Comparison of ENCODE assay signal across 12 mouse cellular contexts in the genomic region with DNA sequence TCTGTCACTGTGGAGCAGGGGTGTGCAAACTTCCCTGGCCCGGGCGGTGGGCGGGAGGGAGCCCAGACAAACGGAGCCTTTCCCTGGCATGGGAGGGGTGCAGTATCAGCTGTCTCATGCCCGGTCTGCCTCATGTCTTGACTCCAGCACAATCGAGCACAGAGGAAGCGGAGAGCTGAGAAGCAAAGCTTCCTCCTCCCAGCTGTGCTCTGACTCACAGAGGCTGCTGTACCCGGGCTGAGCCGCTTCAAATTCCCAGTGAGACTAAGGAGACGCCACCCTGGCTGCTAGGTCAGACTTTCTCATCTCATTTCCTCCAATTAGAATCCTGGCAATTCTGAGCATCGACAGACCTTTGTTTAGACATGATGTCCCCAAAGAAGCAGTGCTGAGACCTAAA. TPM values are rescaled to one million over a fixed set of nuclear protein-coding genes. Genes with fewer than 3 reads are reported as not detected.
DNase-seq lines count a peak whose midpoint lies in the region; ATAC-seq and TF ChIP-seq lines count a peak whose summit lies in the region.
"Had no signal": no experiment of that assay in that cellular context is flagged by ENCODE, and none has a peak within 500 bp of the region (broad histone marks: within the 10 kb centered on the region; RNA-seq: fewer than 3 reads in every experiment).

No protein-coding gene starts in this region.

- H3K4me3 ChIP-seq in forebrain, postnatal 0 days (ENCODE audit: low read depth, low read length): no peak overlapping the region
- H3K4me3 ChIP-seq in forebrain, embryonic 14.5 days (ENCODE audit: low read depth, low read length): no peak overlapping the region
- H3K4me3 ChIP-seq in neural tube, embryonic 12.5 days: no peak overlapping the region
- H3K4me3 ChIP-seq in heart, embryonic 11.5 days (ENCODE audit: low read depth, low read length): no peak overlapping the region
- H3K4me3 ChIP-seq in myocyte: no peak overlapping the region

- no peak for TF ChIP-seq POLR2A in myocyte (IDR thresholded peaks at IDR 0.05; ENCODE audit: insufficient read length, low read depth)

- TF ChIP-seq CTCF in forebrain, postnatal 0 days (IDR thresholded peaks at IDR 0.05; ENCODE audit: low read depth): no peak

- H3K9ac ChIP-seq in forebrain, postnatal 0 days: peak overlapping the region; percentile 14; the same call in 1 of the 2 replicates
- H3K9ac ChIP-seq in forebrain, embryonic 14.5 days (ENCODE audit: low read length): no peak overlapping the region
- H3K9ac ChIP-seq in neural tube, embryonic 12.5 days: peak overlapping the region; percentile 8; the same call in 1 of the 2 replicates
- no peak overlapping the region for H3K9ac ChIP-seq in heart, embryonic 11.5 days (ENCODE audit: low read depth, low read length)

- H3K79me2 ChIP-seq in myocyte (ENCODE audit: control insufficient read depth, insufficient read depth): no peaks in the 10 kb centered on the region

- peak; percentile 59; the same call in 1 of the 2 replicates for ATAC-seq in forebrain, postnatal 0 days
- no peak for ATAC-seq in forebrain, embryonic 14.5 days
- no peak for ATAC-seq in neural tube, embryonic 12.5 days (ENCODE audit: low FRiP score, low read depth)
- no peak for ATAC-seq in heart, embryonic 11.5 days (replicated peaks; ENCODE audit: insufficient number of reproducible peaks, low FRiP score, low TSS enrichment)
- ATAC-seq: midbrain, embryonic 16.5 days had no signal

- no peaks in the 10 kb centered on the region for H3K4me1 ChIP-seq in forebrain, postnatal 0 days (ENCODE audit: insufficient read depth)
- H3K4me1 ChIP-seq in forebrain, embryonic 14.5 days (ENCODE audit: control insufficient read depth, insufficient read depth, low read length): peaks cover 23% of the 10 kb centered on the region
- H3K4me1 ChIP-seq in neural tube, embryonic 12.5 days: peaks cover 37% of the 10 kb centered on the region
- peaks cover 66% of the 10 kb centered on the region for H3K4me1 ChIP-seq in heart, embryonic 11.5 days (ENCODE audit: control insufficient read depth, insufficient read depth, low read length)

- no peak overlapping the region for H3ac ChIP-seq in myocyte (ENCODE audit: control insufficient read depth, insufficient read length)

- H3K36me3 ChIP-seq in forebrain, postnatal 0 days (ENCODE audit: insufficient read depth): no peaks in the 10 kb centered on the region
- no peaks in the 10 kb centered on the region for H3K36me3 ChIP-seq in forebrain, embryonic 14.5 days (ENCODE audit: control insufficient read depth, insufficient read depth, low read length)
- H3K36me3 ChIP-seq in neural tube, embryonic 12.5 days: no peaks in the 10 kb centered on the region
- H3K36me3 ChIP-seq in heart, embryonic 11.5 days (ENCODE audit: control insufficient read depth, insufficient read depth, low read length): no peaks in the 10 kb centered on the region
- H3K36me3 ChIP-seq in myocyte (ENCODE audit: control insufficient read depth, insufficient read depth): no peaks in the 10 kb centered on the region

- no peak overlapping the region for H3K4me2 ChIP-seq in forebrain, postnatal 0 days (ENCODE audit: low read depth)
- no peak overlapping the region for H3K4me2 ChIP-seq in forebrain, embryonic 14.5 days (ENCODE audit: low read length)
- H3K4me2 ChIP-seq in neural tube, embryonic 12.5 days (replicated peaks): no peak overlapping the region
- no peak overlapping the region for H3K4me2 ChIP-seq in heart, embryonic 11.5 days
- peak overlapping the region; percentile 70 for H3K4me2 ChIP-seq in myocyte (ENCODE audit: low read depth)

- no peak overlapping the region for H3K27ac ChIP-seq in forebrain, postnatal 0 days (ENCODE audit: low read depth, low read length)
- H3K27ac ChIP-seq in forebrain, embryonic 14.5 days (ENCODE audit: low read depth, low read length): no peak overlapping the region
- no peak overlapping the region for H3K27ac ChIP-seq in neural tube, embryonic 12.5 days
- H3K27ac ChIP-seq in heart, embryonic 11.5 days (ENCODE audit: low read depth, low read length): peak overlapping the region; percentile 43

- H3K9me3 ChIP-seq in forebrain, postnatal 0 days (ENCODE audit: low read length): no peaks in the 10 kb centered on the region
- H3K9me3 ChIP-seq in forebrain, embryonic 14.5 days (replicated peaks; ENCODE audit: control insufficient read depth, low read length): no peaks in the 10 kb centered on the region
- H3K9me3 ChIP-seq in neural tube, embryonic 12.5 days: no peaks in the 10 kb centered on the region
- no peaks in the 10 kb centered on the region for H3K9me3 ChIP-seq in heart, embryonic 11.5 days (replicated peaks; ENCODE audit: control insufficient read depth, low read length)

- 44% methylated on average over 11 of the region's 11 CpGs for WGBS in forebrain, postnatal 0 days
- WGBS in forebrain, embryonic 14.5 days: 55% methylated on average over 11 of the region's 11 CpGs
- 44% methylated on average over 11 of the region's 11 CpGs for WGBS in neural tube, embryonic 12.5 days
- 30% methylated on average over 11 of the region's 11 CpGs for WGBS in heart, embryonic 11.5 days (ENCODE audit: insufficient replicate concordance)

- H3K27me3 ChIP-seq in forebrain, postnatal 0 days (ENCODE audit: insufficient read depth, low read length): peaks cover 10% of the 10 kb centered on the region
- peaks cover 3% of the 10 kb centered on the region for H3K27me3 ChIP-seq in forebrain, embryonic 14.5 days (replicated peaks; ENCODE audit: control insufficient read depth, insufficient read depth, low read length)
- peaks cover 39% of the 10 kb centered on the region for H3K27me3 ChIP-seq in neural tube, embryonic 12.5 days (replicated peaks)
- H3K27me3 ChIP-seq in heart, embryonic 11.5 days (ENCODE audit: control insufficient read depth, insufficient read depth, low read length): peaks cover 16% of the 10 kb centered on the region
- no peaks in the 10 kb centered on the region for H3K27me3 ChIP-seq in myocyte (ENCODE audit: control insufficient read depth, insufficient read depth, insufficient read length)

- DNase-seq in forebrain, postnatal 0 days: no peak
- no peak for DNase-seq in forebrain, embryonic 14.5 days (ENCODE audit: low spot score)
- no peak for DNase-seq in neural tube, embryonic 10.5 days (ENCODE audit: extremely low spot score, low spot score)
- no peak for DNase-seq in spleen, postnatal 10 days (ENCODE audit: low spot score in 2 of 2)
- no peak for DNase-seq in adrenal gland, postnatal 4 days (ENCODE audit: low spot score in 2 of 2)
- DNase-seq: embryo, embryonic 11 days; kidney, adult 9 months; lung, adult 2 months had no signal

TF ChIP-seq in myocyte, 11 proteins besides CTCF, POLR2A, EP300 and RAD21:
- no peak for TF ChIP-seq REST (IDR thresholded peaks at IDR 0.05; ENCODE audit: insufficient read depth, insufficient read length)
- TF ChIP-seq MYOG (IDR thresholded peaks at IDR 0.05; ENCODE audit: control insufficient read depth in 1 of 3, insufficient read depth in 1 of 3, insufficient read length in 2 of 3, low read depth in 2 of 3): peak; percentile 39 to 83 (median 51)
- peak in 2 of 3 experiments; percentile 60 to 79 for TF ChIP-seq MYOD1 (IDR thresholded peaks at IDR 0.05; ENCODE audit: control insufficient read depth in 1 of 3, insufficient read length in 2 of 3, low read depth in 2 of 3)
TF ChIP-seq in myocyte: peak in this region for 2.

RNA-seq across cellular contexts. Expression of gene Grhl3, which starts 6.4 kb away (rescaled TPM):
- 1.0 and 1.5 TPM in 2 replicates for total RNA-seq in forebrain, postnatal 0 days (2014; rRNA removed)
- polyA plus RNA-seq in forebrain, postnatal 0 days (2015; fragmentation: Nextera tagmentation; extraction: Ambion mirVana): 0.44 and 0.76 TPM in 2 replicates
- polyA plus RNA-seq in forebrain, embryonic 14.5 days (2014; fragmentation: Nextera tagmentation; extraction: Ambion mirVana): 0.55 and 0.62 TPM in 2 replicates
- 1.8 and 1.9 TPM in 2 replicates for polyA plus RNA-seq in neural tube, embryonic 12.5 days (2016; fragmentation: Nextera tagmentation; extraction: Ambion mirVana)
- polyA plus RNA-seq in heart, embryonic 11.5 days (2014; fragmentation: Nextera tagmentation; extraction: Ambion mirVana): 5.5 and 6.5 TPM in 2 replicates
- polyA plus RNA-seq in myocyte (2012; fragmentation: generic; extraction: Trizol): 0.95 TPM
- under 1 TPM; 0.14 to 0.22 TPM for total RNA-seq in adrenal gland, postnatal 4 days (2021)

Comparison
In these comparisons a context has a peak if more than half of its experiments do, and no peak if none do; other contexts are left out.
1. H3K9ac ChIP-seq: peak in forebrain, postnatal 0 days (single experiment) and neural tube, embryonic 12.5 days (single experiment); none in forebrain, embryonic 14.5 days (single experiment) and heart, embryonic 11.5 days (single experiment).